Mouse (Mus musculus): ENCODE measurements around the gene Asic2. TPM values are rescaled to one million over a fixed set of nuclear protein-coding genes. Genes with fewer than 3 reads are reported as not detected.

Asic2 gene
- polyA plus RNA-seq, 1 experiment: 0.75 TPM

DNA sequence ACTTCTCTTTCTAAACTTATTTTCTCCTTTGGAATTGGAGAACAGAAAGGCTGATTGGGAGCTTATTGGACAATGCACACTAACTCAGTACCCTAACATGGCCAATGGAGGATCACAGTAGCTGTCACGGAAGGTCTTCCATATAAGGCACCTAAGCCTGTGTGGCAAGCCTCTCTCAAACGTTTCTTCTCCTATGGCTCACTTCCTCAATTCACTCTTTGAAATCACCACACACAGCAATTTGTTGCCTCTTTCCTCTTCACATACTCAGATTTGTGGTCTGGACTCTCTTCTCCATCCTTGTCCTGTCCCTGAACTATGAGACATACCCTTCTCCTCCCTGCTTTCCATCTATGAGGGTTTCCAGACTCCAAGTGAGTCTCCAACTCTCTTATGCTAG lies 36.6 kb upstream of the Asic2 start:
- DNase-seq: no peak
- Histone ChIP-seq H3K4me3 (ENCODE audit: insufficient read depth, low read depth, low read length) (no peak overlapping the region), H3K4me1 (ENCODE audit: control insufficient read depth, insufficient read depth, low read length) (no peaks in the 10 kb centered on the region), H3K36me3 (ENCODE audit: control insufficient read depth, insufficient read depth, low read length) (no peaks in the 10 kb centered on the region), H3K27me3 (replicated peaks; ENCODE audit: control insufficient read depth, insufficient read depth, low read length) (no peaks in the 10 kb centered on the region), H3K27ac (ENCODE audit: insufficient read depth, low read depth, low read length) (no peak overlapping the region)
- 60% methylated on average over 2 of the region's 2 CpGs for WGBS
- no peak for TF ChIP-seq POLR2A (IDR thresholded peaks at IDR 0.05; ENCODE audit: low read depth, low read length)
- no peak for TF ChIP-seq CTCF (conservative IDR thresholded peaks at IDR 0.05; ENCODE audit: insufficient read depth, insufficient read length, low read depth, low read length)

GRCm38 (mm10) chr11:82000581-82000980 lies 32.3 kb upstream of the Asic2 start:
- TF ChIP-seq CTCF (conservative IDR thresholded peaks at IDR 0.05; ENCODE audit: insufficient read depth, insufficient read length, low read depth, low read length): no peak
- no peak for TF ChIP-seq POLR2A (IDR thresholded peaks at IDR 0.05; ENCODE audit: low read depth, low read length)
- H3K27ac ChIP-seq (ENCODE audit: insufficient read depth, low read depth, low read length): no peak overlapping the region
- H3K27me3 ChIP-seq (replicated peaks; ENCODE audit: control insufficient read depth, insufficient read depth, low read length): no peaks in the 10 kb centered on the region
- no peak overlapping the region for H3K4me3 ChIP-seq (ENCODE audit: insufficient read depth, low read depth, low read length)
- no peak for DNase-seq
- H3K36me3 ChIP-seq (ENCODE audit: control insufficient read depth, insufficient read depth, low read length): no peaks in the 10 kb centered on the region
- WGBS: 55% methylated on average over 5 of the region's 5 CpGs
- H3K4me1 ChIP-seq (ENCODE audit: control insufficient read depth, insufficient read depth, low read length): no peaks in the 10 kb centered on the region

GRCm38 (mm10) chr11:81999469-81999868 lies 31.2 kb upstream of the Asic2 start:
- DNase-seq: no peak
- no peak for TF ChIP-seq CTCF (conservative IDR thresholded peaks at IDR 0.05; ENCODE audit: insufficient read depth, insufficient read length, low read depth, low read length)
- no peak for TF ChIP-seq POLR2A (IDR thresholded peaks at IDR 0.05; ENCODE audit: low read depth, low read length)
- H3K27me3 ChIP-seq (replicated peaks; ENCODE audit: control insufficient read depth, insufficient read depth, low read length): no peaks in the 10 kb centered on the region
- H3K27ac ChIP-seq (ENCODE audit: insufficient read depth, low read depth, low read length): no peak overlapping the region
- no peak overlapping the region for H3K4me3 ChIP-seq (ENCODE audit: insufficient read depth, low read depth, low read length)
- H3K4me1 ChIP-seq (ENCODE audit: control insufficient read depth, insufficient read depth, low read length): no peaks in the 10 kb centered on the region
- 77% methylated on average over 4 of the region's 4 CpGs for WGBS
- no peaks in the 10 kb centered on the region for H3K36me3 ChIP-seq (ENCODE audit: control insufficient read depth, insufficient read depth, low read length)

GRCm38 (mm10) chr11:81998646-81999045 lies 30.4 kb upstream of the Asic2 start:
- Histone ChIP-seq H3K4me3 (ENCODE audit: insufficient read depth, low read depth, low read length) (no peak overlapping the region), H3K27ac (ENCODE audit: insufficient read depth, low read depth, low read length) (no peak overlapping the region), H3K4me1 (ENCODE audit: control insufficient read depth, insufficient read depth, low read length) (no peaks in the 10 kb centered on the region), H3K36me3 (ENCODE audit: control insufficient read depth, insufficient read depth, low read length) (no peaks in the 10 kb centered on the region), H3K27me3 (replicated peaks; ENCODE audit: control insufficient read depth, insufficient read depth, low read length) (no peaks in the 10 kb centered on the region)
- no peak for DNase-seq
- 88% methylated on average over 3 of the region's 3 CpGs for WGBS
- no peak for TF ChIP-seq POLR2A (IDR thresholded peaks at IDR 0.05; ENCODE audit: low read depth, low read length)

GRCm38 (mm10) chr11:81997085-81997484 lies 28.8 kb upstream of the Asic2 start:
- Histone ChIP-seq H3K36me3 (ENCODE audit: control insufficient read depth, insufficient read depth, low read length) (no peaks in the 10 kb centered on the region), H3K4me3 (ENCODE audit: insufficient read depth, low read depth, low read length) (no peak overlapping the region), H3K27me3 (replicated peaks; ENCODE audit: control insufficient read depth, insufficient read depth, low read length) (no peaks in the 10 kb centered on the region), H3K27ac (ENCODE audit: insufficient read depth, low read depth, low read length) (no peak overlapping the region), H3K4me1 (ENCODE audit: control insufficient read depth, insufficient read depth, low read length) (no peaks in the 10 kb centered on the region)
- TF ChIP-seq POLR2A (IDR thresholded peaks at IDR 0.05; ENCODE audit: low read depth, low read length) (no peak), CTCF (conservative IDR thresholded peaks at IDR 0.05; ENCODE audit: insufficient read depth, insufficient read length, low read depth, low read length) (no peak)
- no peak for DNase-seq
- WGBS: 73% methylated on average over 5 of the region's 5 CpGs

DNA sequence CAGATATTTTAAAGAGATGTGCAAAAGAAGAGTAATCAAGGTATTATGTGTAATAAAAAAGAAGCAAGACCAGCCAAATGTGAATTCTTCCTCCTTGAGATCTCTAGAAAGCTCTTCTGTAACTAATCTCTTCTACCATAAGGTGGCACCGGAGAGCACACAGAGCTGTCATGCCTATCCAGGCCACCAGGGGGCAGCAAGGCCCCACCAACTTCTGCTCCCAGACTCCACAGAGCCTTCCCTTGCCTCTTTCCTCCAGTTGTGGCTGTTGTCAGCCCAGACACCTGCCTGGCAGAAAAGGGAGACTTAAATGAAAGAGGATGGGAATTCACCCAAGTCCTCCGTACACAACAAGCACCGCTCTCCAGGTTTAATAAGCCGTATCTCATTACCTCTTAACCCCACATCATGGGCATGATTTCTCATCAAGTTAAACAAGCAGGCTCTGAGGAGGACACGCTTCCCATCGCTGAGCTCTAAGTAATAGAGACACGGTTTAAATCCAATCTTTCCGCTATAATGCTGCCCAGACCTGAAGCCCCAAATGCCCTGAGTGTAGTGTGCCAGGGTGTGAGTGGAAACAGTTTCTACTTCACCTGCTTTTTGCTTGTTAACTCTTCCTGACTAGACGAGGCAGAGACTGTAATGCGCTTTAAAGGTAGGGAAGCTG lies 28.1 kb upstream of the Asic2 start:
- no peaks in the 10 kb centered on the region for H3K36me3 ChIP-seq (ENCODE audit: control insufficient read depth, insufficient read depth, low read length)
- H3K27me3 ChIP-seq (replicated peaks; ENCODE audit: control insufficient read depth, insufficient read depth, low read length): no peaks in the 10 kb centered on the region
- H3K4me3 ChIP-seq (ENCODE audit: insufficient read depth, low read depth, low read length): no peak overlapping the region
- peak; percentile 100 for TF ChIP-seq CTCF (conservative IDR thresholded peaks at IDR 0.05; ENCODE audit: insufficient read depth, insufficient read length, low read depth, low read length)
- TF ChIP-seq POLR2A (IDR thresholded peaks at IDR 0.05; ENCODE audit: low read depth, low read length): no peak
- 46% methylated on average over 10 of the region's 10 CpGs for WGBS
- DNase-seq: peak; percentile 67
- H3K27ac ChIP-seq (ENCODE audit: insufficient read depth, low read depth, low read length): no peak overlapping the region
- no peaks in the 10 kb centered on the region for H3K4me1 ChIP-seq (ENCODE audit: control insufficient read depth, insufficient read depth, low read length)

DNA sequence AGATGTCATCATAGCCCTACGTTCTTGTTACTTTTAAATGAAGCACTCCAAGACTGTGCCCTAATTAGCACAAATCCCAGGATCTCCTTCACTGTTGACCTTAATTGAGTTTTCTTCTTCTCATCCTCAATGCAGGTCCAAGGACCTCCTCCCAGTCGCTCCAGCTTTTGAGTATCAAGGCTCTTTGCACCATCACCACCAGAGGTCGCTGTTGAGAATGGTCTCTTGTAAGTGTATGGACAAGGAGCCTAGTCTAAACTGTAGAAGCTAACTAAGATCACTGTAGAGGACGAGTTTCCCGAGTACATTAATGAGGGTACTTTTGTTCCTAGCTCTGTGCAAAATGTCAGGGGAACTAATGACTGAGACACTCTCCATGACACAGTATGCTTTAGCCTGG lies 14.9 kb upstream of the Asic2 start:
- Histone ChIP-seq H3K27me3 (replicated peaks; ENCODE audit: control insufficient read depth, insufficient read depth, low read length) (no peaks in the 10 kb centered on the region), H3K4me3 (ENCODE audit: insufficient read depth, low read depth, low read length) (no peak overlapping the region), H3K27ac (ENCODE audit: insufficient read depth, low read depth, low read length) (no peak overlapping the region), H3K4me1 (ENCODE audit: control insufficient read depth, insufficient read depth, low read length) (no peaks in the 10 kb centered on the region), H3K36me3 (ENCODE audit: control insufficient read depth, insufficient read depth, low read length) (no peaks in the 10 kb centered on the region)
- peak; percentile 28 for DNase-seq
- TF ChIP-seq CTCF (conservative IDR thresholded peaks at IDR 0.05; ENCODE audit: insufficient read depth, insufficient read length, low read depth, low read length): peak; percentile 50
- TF ChIP-seq POLR2A (IDR thresholded peaks at IDR 0.05; ENCODE audit: low read depth, low read length): no peak
- 43% methylated on average over 5 of the region's 5 CpGs for WGBS
